21 mouse cellular contexts compared by ENCODE assay signal in the genomic region with DNA sequence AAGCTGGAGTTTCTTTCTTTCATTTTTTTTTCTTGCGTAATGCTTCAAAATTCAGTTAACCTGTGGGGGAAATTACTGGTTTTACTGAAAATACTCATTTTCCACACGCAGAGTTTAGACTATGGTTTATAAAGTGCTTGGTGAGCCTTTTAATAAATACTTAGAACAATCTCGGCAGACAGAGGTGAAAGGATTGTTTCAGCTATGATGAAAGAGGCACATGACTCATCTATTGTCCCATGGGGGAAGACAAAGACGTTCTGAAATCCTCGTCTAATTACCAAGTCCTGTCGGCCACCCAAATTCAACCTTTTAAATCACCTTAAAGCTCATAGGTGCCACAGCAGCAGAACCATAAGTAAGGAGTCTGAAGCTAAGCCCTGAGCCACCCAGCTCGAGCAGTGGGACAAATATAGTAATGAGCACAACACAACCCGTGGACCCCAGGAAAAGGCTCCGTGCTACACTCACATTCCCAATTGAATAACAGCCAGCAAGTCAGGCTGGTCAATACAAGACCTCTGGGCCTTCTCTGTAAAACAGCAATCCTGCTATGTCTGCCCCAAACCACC. TPM values are rescaled to one million over a fixed set of nuclear protein-coding genes. Genes with fewer than 3 reads are reported as not detected.
DNase-seq lines count a peak whose midpoint lies in the region; ATAC-seq lines count a peak whose summit lies in the region.
"Had no signal": no experiment of that assay in that cellular context is flagged by ENCODE, and none has a peak within 500 bp of the region (broad histone marks: within the 10 kb centered on the region; RNA-seq: fewer than 3 reads in every experiment).

No protein-coding gene starts in this region.

- no peak overlapping the region for H3K4me3 ChIP-seq in heart, embryonic 15.5 days
- H3K4me3 ChIP-seq: forebrain, embryonic 10.5 days; hindbrain, embryonic 12.5 days; lung, embryonic 15.5 days; midbrain, embryonic 10.5 days had no signal

- peak; percentile 16 for DNase-seq in adrenal gland, adult 2 months
- DNase-seq in adrenal gland, postnatal 14 days: no peak
- DNase-seq in heart, postnatal 25 days (ENCODE audit: low spot score): no peak
- DNase-seq in NIH3T3 (ENCODE audit: low read depth): peak; percentile 38
- peak; percentile 55 for DNase-seq in retina, postnatal 1 day
- no peak for DNase-seq in cerebellum, adult 9-10 months
- DNase-seq in ovary, postnatal 14 days (ENCODE audit: low spot score): no peak
- DNase-seq: adrenal gland, postnatal 10 days; cerebellum, adult 11-12 months; cerebellum, postnatal 36 days; forebrain, postnatal 0 days; right cerebral cortex, adult 18-20 months had no signal

- no peak overlapping the region for H3K4me2 ChIP-seq in heart, embryonic 15.5 days
- H3K4me2 ChIP-seq: hindbrain, embryonic 12.5 days; lung, embryonic 15.5 days had no signal

- no peaks in the 10 kb centered on the region for H3K27me3 ChIP-seq in heart, embryonic 15.5 days
- H3K27me3 ChIP-seq: hindbrain, embryonic 12.5 days; lung, embryonic 15.5 days had no signal

- intact Hi-C loops in heart, postnatal 25 days (cut with DNase I): no loop called here

- peak overlapping the region; percentile 52 for H3K27ac ChIP-seq in heart, embryonic 15.5 days
- H3K27ac ChIP-seq: forebrain, embryonic 10.5 days; hindbrain, embryonic 12.5 days; liver, embryonic 14.5 days; lung, embryonic 15.5 days; macrophage; midbrain, embryonic 10.5 days; stomach, postnatal 0 days had no signal

- no peak overlapping the region for H3K9ac ChIP-seq in heart, embryonic 15.5 days
- H3K9ac ChIP-seq: forebrain, postnatal 0 days; hindbrain, embryonic 12.5 days; liver, embryonic 14.5 days; lung, embryonic 15.5 days had no signal

- no peak for ATAC-seq in heart, embryonic 15.5 days (replicated peaks; ENCODE audit: insufficient number of reproducible peaks, insufficient read depth, low FRiP score, low read depth)
- ATAC-seq: forebrain, postnatal 0 days; inflammation-experienced regulatory T-cells, adult 6 months had no signal

- WGBS in heart, embryonic 15.5 days: 46% methylated on average over 9 of the region's 9 CpGs

- peaks cover 29% of the 10 kb centered on the region for H3K4me1 ChIP-seq in heart, embryonic 15.5 days (replicated peaks)
- H3K4me1 ChIP-seq: midbrain, embryonic 10.5 days had no signal

- no peaks in the 10 kb centered on the region for H3K9me3 ChIP-seq in heart, embryonic 15.5 days (replicated peaks)
- H3K9me3 ChIP-seq: hindbrain, embryonic 12.5 days; lung, embryonic 15.5 days had no signal

- no peaks in the 10 kb centered on the region for H3K36me3 ChIP-seq in heart, embryonic 15.5 days
- H3K36me3 ChIP-seq: hindbrain, embryonic 12.5 days; lung, embryonic 15.5 days had no signal

RNA-seq across cellular contexts. Expression of a gene that starts 11.3 kb away (rescaled TPM):
- 10 to 100 TPM; 12.7 to 21.4 TPM for total RNA-seq in adrenal gland, adult 2 months (2021)
- polyA plus RNA-seq in adrenal gland, adult 2 months (2012; rRNA removed): 3.8 and 3.9 TPM in 2 replicates
- 19.2 and 20.4 TPM in 2 replicates for total RNA-seq in adrenal gland, postnatal 14 days (2021)
- 5.8 and 7.7 TPM in 2 replicates for polyA plus RNA-seq in heart, embryonic 15.5 days (2015; fragmentation: Nextera tagmentation; extraction: Ambion mirVana)
- 1 to 10 TPM; 8.3 to 9.6 TPM for total RNA-seq in heart, postnatal 25 days (2021)

Comparison
In these comparisons a context has a peak if more than half of its experiments do, and no peak if none do; other contexts are left out.
1. DNase-seq: peak in adrenal gland, adult 2 months (single experiment), NIH3T3 (single experiment) and retina, postnatal 1 day (single experiment); none in adrenal gland, postnatal 14 days (single experiment), heart, postnatal 25 days (single experiment), cerebellum, adult 9-10 months (single experiment) and ovary, postnatal 14 days (single experiment).